Mouse (Mus musculus): ENCODE data around the gene E330021D16Rik. TPM values are rescaled to one million over a fixed set of nuclear protein-coding genes. Genes with fewer than 3 reads are reported as not detected.

Gene E330021D16Rik
- total RNA-seq, 2 experiments from 2014 or later = not detected

Other genes starting within 250 kb of the E330021D16Rik start
- not detected in 2 replicates for gene Grin2b, start 242.1 kb downstream of the E330021D16Rik start, total RNA-seq (2014; fragmentation: Nextera tagmentation)
- gene Grin2b, start 242.1 kb downstream of the E330021D16Rik start, total RNA-seq (2017) = not detected in 2 replicates
- gene Gm8994, start 88.0 kb downstream of the E330021D16Rik start, total RNA-seq (2014; fragmentation: Nextera tagmentation) = 0.26 TPM in 1 of 2 replicates, not detected in the other
- gene Gm8994, start 88.0 kb downstream of the E330021D16Rik start, total RNA-seq (2017) = not detected in 2 replicates
- 94.1 and 126 TPM in 2 replicates for gene Atf7ip, start 90.6 kb upstream of the E330021D16Rik start, total RNA-seq (2014; fragmentation: Nextera tagmentation)
- 32.3 and 43.4 TPM in 2 replicates for gene Atf7ip, start 90.6 kb upstream of the E330021D16Rik start, total RNA-seq (2017)
- gene Plbd1, start 246.4 kb upstream of the E330021D16Rik start, total RNA-seq (2014; fragmentation: Nextera tagmentation) = 0.79 and 3.6 TPM in 2 replicates
- gene Plbd1, start 246.4 kb upstream of the E330021D16Rik start, total RNA-seq (2017) = 5.1 and 7.7 TPM in 2 replicates